Mouse (Mus musculus) left cerebral cortex, postnatal 36 days (tissue): ENCODE data around the gene Grb2. TPM values are rescaled to one million over a fixed set of nuclear protein-coding genes. Genes with fewer than 3 reads are reported as not detected.

Source experiments
- DNase-seq, 2 experiments: peaks; one replicate each; pipeline ENCODE4 v3.0.0; 2021 to 2022; ENCODE audit warnings: low spot score in 2 of 2, mixed read lengths in 1 of 2
- intact Hi-C: fragments of 180-260 bp; cut with DNase I; formaldehyde crosslinking; loops from one replicate; pipeline ENCODE4 v1.15.1; 2025
- total RNA-seq, 2 experiments: library from RNA; stranded (reverse); gene quantifications; 2 replicates each; pipeline ENCODE4 v1.2.3; 2021

Gene Grb2
- total RNA-seq, 2 experiments from 2014 or later: 175 to 190 TPM

- no peak for DNase-seq
- intact Hi-C loops: no loop called here
These were observed 16.4 kb downstream of the Grb2 start for GRCm38 (mm10) chr11:115691976-115692375.

- intact Hi-C loops: no loop called here
- DNase-seq: no peak
These were observed 16.9 kb downstream of the Grb2 start for GRCm38 (mm10) chr11:115691511-115691910.

GRCm38 (mm10) chr11:115691013-115691412 lies 17.4 kb downstream of the Grb2 start:
- intact Hi-C loops: no loop called here
- DNase-seq: no peak

GRCm38 (mm10) chr11:115690356-115690755 lies 18.0 kb downstream of the Grb2 start:
- DNase-seq: no peak
- intact Hi-C loops: no loop called here

- intact Hi-C loops: no loop called here
- DNase-seq: no peak
These were observed 19.1 kb downstream of the Grb2 start for GRCm38 (mm10) chr11:115689137-115689915.

- DNase-seq: no peak
- intact Hi-C loops: no loop called here
These were observed 22.0 kb downstream of the Grb2 start for GRCm38 (mm10) chr11:115686369-115686768.

GRCm38 (mm10) chr11:115685954-115686353 lies 22.4 kb downstream of the Grb2 start:
- no peak for DNase-seq
- intact Hi-C loops: no loop called here

GRCm38 (mm10) chr11:115684877-115685276 lies 23.5 kb downstream of the Grb2 start:
- intact Hi-C loops: no loop called here
- no peak for DNase-seq

- no peak for DNase-seq
- intact Hi-C loops: no loop called here
These were observed 25.1 kb downstream of the Grb2 start for GRCm38 (mm10) chr11:115683326-115683725.

GRCm38 (mm10) chr11:115682411-115682810 lies 26.0 kb downstream of the Grb2 start:
- DNase-seq: no peak
- intact Hi-C loops: no loop called here

- intact Hi-C loops: no loop called here
These were observed 28.7 kb downstream of the Grb2 start for GRCm38 (mm10) chr11:115679554-115680238.

GRCm38 (mm10) chr11:115678861-115679260 lies 29.5 kb downstream of the Grb2 start:
- intact Hi-C loops: no loop called here
- no peak for DNase-seq

More at GRCm38 (mm10) chr11:115679554-115680238, 28.7 kb downstream of the Grb2 start:
- no peak for DNase-seq

GRCm38 (mm10) chr11:115677511-115677910 lies 30.9 kb downstream of the Grb2 start:
- intact Hi-C loops: no loop called here
- DNase-seq: no peak

GRCm38 (mm10) chr11:115676738-115677137 lies 31.7 kb downstream of the Grb2 start:
- DNase-seq: no peak

GRCm38 (mm10) chr11:115674235-115674865 lies 34.0 kb downstream of the Grb2 start:
- intact Hi-C loops: no loop called here
- DNase-seq: peak; percentile 55 to 63

More at GRCm38 (mm10) chr11:115676738-115677137, 31.7 kb downstream of the Grb2 start:
- intact Hi-C loops: no loop called here

GRCm38 (mm10) chr11:115673471-115674234 lies 34.7 kb downstream of the Grb2 start:
- intact Hi-C loops: no loop called here
- peak in 1 of 2 experiments; percentile 61 for DNase-seq

GRCm38 (mm10) chr11:115672226-115672987 lies 36.0 kb downstream of the Grb2 start:
- intact Hi-C loops: no loop called here
- no peak for DNase-seq

GRCm38 (mm10) chr11:115670451-115671050 lies 37.8 kb downstream of the Grb2 start:
- intact Hi-C loops: no loop called here
- peak; percentile 59 to 62 for DNase-seq
